Mouse (Mus musculus): ENCODE measurements at regions not wholly inside any gene's neighbourhood (a gene's known extent, or its start where the extent isn't known, plus 50 kb on each side); places are given as distances from the start of the nearest gene placed in this dataset.
A peak's percentile ranks its signal among the peaks of the same experiment; 100 is the strongest.

- peak; percentile 17 to 20 for DNase-seq (ENCODE audit: low spot score in 2 of 2)
Observed at GRCm38 (mm10) chr12:56275556-56276242, 70.0 kb downstream of the Mbip start.

- DNase-seq (ENCODE audit: low spot score in 2 of 2) = no peak
Observed at GRCm38 (mm10) chr12:56265049-56265448, 80.6 kb downstream of the Mbip start.

DNA sequence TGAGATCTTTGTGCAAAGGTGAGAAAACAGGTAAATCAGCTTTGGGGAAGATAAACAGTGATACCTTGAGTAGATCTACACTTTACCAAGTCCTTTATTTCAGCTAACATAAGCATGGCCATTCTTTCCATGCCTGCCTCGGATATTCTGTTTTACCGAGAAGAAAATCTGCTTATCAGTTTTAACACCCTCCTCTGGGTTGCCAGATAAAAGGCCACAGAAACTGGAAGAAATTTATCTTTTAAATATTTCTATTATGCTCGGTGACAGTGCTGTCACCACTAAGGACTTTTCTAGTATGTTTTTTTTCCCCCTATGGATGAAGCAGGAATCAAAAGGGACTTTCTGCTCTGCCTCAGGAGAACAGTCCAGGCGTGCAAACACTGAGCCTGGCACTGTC, 84.2 kb downstream of the Mbip start:
- no peak for DNase-seq (ENCODE audit: low spot score in 2 of 2)

- DNase-seq (ENCODE audit: low spot score in 2 of 2) = no peak
Observed at GRCm38 (mm10) chr12:56258401-56259050, 87.2 kb downstream of the Mbip start.

DNA sequence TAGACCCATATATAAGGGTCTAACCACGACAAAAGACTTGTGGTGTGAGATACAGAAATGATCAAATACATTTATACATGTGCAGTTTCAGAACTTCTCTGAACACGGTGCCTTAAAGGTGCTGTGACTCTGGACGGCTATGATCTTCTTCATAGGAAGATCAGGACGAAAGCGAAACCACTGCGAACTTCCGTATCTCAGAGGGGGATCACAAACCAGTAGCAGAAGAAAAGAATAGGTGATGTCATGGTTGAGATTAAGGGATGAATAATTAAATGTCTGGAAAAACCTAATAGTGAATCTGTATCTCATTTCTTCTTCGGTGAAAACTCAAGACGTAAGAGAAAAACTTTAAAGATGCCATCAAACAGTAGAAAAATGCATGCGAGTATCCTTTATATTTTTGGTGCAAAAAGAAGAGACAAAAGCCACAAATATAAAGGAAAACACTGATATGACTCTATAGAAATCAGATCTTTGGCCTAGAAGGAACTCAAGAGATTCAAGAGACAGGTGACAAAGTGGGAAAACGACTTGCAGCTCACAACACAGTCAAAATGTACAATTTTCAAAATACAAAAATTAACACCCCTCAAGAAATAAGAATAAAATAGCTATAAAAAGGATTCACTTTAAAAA, 89.3 kb downstream of the Mbip start:
- no peak for DNase-seq (ENCODE audit: low spot score in 2 of 2)

DNA sequence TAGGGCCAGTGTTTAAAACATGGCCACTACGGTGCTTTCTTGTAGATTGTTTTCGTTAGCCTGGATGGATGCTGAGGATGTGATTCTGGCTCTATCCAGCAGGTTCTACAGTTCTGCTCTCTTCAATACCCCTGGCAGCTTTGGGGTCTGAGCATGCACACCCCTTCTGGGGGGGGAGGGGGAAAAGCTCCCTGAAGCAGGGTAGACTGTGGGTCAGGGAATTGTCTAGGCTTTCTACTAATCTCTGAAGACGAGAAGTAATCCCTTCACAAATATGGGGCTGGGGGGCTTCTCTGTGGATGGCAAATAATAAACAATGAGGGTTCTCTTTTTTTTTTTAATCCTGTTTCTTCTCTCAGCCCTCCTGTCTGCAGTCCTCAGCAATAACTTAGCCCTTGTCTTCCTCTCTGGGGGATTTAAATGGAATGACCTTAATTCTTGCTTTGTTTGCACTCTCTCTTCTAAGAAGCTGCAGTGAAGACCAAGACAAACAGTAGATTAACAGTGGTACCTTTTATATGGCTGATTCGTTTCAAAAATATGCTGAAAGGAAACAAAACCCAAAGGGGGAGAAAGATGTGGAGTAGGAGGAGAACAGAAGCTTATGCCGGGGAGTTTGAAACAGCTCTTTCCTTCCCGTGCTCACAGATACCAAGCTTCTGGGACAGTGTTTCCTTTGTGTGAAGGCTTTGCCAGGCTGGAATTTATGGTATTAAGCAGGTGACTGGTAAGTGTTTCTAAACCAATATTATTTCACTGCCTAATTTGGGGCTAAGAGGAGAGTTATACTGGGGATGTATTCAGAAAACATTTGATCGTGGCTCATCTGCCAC, 92.9 kb downstream of the Mbip start:
- no peak for DNase-seq (ENCODE audit: low spot score in 2 of 2)

DNA sequence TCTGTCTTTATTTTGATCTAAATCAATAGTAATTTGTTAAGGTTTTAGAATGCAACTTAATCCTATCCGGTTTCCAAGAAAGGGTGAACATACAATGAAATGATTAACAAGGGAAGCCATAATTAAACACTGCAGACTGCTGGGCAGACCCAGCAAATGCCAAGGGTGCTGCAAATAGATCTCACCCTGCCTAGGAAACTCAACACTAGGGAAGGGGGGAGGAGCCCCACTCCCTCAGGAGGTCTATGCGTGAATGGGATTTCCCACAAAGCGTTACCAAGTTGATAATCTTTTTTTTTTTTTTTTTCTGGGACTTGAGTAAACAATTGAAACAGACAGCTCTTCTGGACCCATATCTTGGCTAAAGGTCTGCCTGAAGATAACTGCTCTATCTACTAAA, 95.4 kb downstream of the Mbip start:
- DNase-seq (ENCODE audit: low spot score in 2 of 2) = no peak

GRCm38 (mm10) chr12:56246406-56246805, 99.3 kb downstream of the Mbip start:
- no peak for DNase-seq (ENCODE audit: low spot score in 2 of 2)

DNA sequence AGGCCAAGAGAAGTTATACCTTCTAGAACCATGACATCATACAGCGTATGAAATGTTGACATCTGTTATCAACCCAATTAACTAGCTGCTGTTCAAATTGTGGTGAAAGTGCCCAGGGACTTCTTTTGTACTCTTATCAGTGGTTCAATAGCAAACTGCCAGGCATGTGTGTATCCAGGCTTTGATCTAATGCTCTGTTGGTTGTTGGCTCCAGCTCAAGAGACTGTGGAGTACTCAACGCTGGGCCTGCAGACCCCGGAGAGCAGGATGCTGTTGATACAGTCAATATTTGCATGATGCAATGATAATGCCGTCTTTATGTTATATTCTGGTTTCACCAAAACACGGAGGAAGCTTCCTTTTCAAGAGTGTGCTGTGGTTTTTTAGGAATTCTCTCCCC, 102.9 kb downstream of the Mbip start:
- no peak for DNase-seq (ENCODE audit: low spot score in 2 of 2)

GRCm38 (mm10) chr12:56241735-56242134, 104.0 kb downstream of the Mbip start:
- DNase-seq (ENCODE audit: low spot score in 2 of 2) = peak in 1 of 2 experiments; percentile 12

- DNase-seq (ENCODE audit: low spot score in 2 of 2) = no peak
Observed at GRCm38 (mm10) chr12:56240206-56240605, 105.5 kb downstream of the Mbip start.

DNA sequence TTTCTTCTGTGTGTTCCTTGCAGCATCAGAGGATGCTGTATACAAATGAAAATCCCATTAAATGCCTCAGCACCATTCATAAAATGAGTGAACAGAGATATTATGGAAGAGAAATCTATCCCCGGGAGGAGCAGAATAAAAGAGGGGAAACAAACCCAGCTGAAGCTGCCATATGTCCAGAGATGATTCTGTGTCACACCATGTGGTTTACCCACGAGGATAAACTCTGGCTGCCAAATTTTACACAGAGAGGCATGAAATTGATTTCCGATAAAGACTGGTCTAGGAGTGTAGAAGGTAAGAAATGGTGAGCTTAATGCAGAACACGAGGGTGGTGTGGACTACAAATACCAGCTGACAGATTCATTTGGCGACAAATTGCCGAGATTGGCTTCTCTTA, 111.1 kb downstream of the Mbip start:
- DNase-seq (ENCODE audit: low spot score in 2 of 2) = no peak

- DNase-seq (ENCODE audit: low spot score in 2 of 2) = no peak
Observed at GRCm38 (mm10) chr12:56233209-56233608, 112.5 kb downstream of the Mbip start.

- no peak for DNase-seq (ENCODE audit: low spot score in 2 of 2)
Observed at GRCm38 (mm10) chr12:56224142-56224895, 121.4 kb downstream of the Mbip start.

DNA sequence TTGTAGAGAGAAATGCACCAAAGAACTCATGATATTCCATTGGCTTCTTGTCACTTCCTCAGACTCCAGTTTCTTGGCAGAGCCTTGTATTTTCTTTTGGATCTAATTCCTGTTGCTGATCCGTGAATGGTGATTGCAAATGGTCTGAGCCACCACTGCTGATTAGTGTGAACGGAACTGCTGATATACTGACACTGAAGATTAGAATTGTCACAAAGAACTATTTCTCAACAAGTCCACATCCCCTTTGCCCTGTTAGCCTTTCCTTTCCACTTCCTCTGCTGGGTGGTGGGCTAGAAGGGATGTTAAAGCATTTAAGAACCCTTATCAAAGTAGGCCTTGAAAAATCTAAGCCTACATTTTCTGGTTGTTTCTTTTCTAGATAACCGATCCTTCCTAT, 152.2 kb downstream of the Mbip start:
- no peak for DNase-seq (ENCODE audit: low spot score in 2 of 2)

- DNase-seq (ENCODE audit: low spot score in 2 of 2) = no peak
Observed at GRCm38 (mm10) chr12:56189562-56189961, 156.1 kb downstream of the Mbip start.

DNA sequence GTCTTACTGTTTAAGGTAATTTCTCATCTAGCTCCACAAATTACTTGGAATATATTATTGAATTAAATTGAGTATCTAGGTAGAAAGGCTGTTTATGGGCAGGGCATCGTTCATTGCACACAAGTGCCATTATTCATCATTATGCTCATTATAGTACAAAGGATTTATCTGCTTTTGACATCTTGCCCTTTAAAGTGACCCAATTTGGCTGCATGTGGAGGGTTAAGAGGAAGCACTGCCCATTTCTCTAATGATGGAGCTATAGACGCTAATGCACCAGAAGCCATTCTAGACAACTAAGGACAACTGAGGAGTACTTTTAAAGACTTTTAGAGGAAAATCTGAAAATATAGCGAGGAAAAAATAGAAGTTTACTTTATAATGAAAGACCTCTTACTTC, 185.0 kb downstream of the Mbip start:
- DNase-seq (ENCODE audit: low spot score in 2 of 2) = no peak

DNA sequence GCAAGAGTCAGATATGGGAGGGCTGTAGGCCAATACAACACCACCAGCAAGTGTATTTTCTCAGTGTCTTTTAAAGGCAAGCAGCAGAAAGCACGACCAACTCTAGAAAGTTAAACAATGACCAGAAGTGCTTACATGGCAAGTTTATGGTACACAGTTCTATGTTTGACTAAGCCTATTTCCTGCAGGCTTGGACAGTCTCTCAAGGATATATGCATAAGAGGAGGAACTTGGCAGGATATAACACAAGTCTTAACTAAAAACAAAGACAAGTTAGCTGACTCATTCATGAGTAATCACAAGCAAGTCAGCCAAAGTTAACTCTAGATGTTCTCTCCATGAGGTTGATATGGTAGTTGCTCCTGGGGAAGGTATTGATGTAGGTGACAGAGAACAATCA, 201.3 kb downstream of the Mbip start:
- no peak for DNase-seq (ENCODE audit: low spot score in 2 of 2)

- DNase-seq (ENCODE audit: low spot score in 2 of 2) = no peak
Observed at GRCm38 (mm10) chr12:56143789-56144188, 201.9 kb downstream of the Mbip start.

- DNase-seq (ENCODE audit: low spot score in 2 of 2) = no peak
Observed at GRCm38 (mm10) chr12:56114446-56114845, 231.2 kb downstream of the Mbip start.

- DNase-seq (ENCODE audit: low spot score in 2 of 2) = no peak
Observed at GRCm38 (mm10) chr12:56081406-56081805, 245.3 kb downstream of the Brms1l start.

GRCm38 (mm10) chr12:56064183-56064582, 228.1 kb downstream of the Brms1l start:
- no peak for DNase-seq (ENCODE audit: low spot score in 2 of 2)

All from frontal cortex, postnatal 10 days (tissue).